Mouse (Mus musculus) T-helper 1 cell (primary cell): Measurements from ENCODE around the gene Tsc1.

Experiments used
- in situ Hi-C: fragments of 300-600 bp; cut with MboI, MseI; formaldehyde crosslinking; loops from one replicate; pipeline ENCODE4 v1.15.1; 2025; ENCODE audit warnings: high pct_unique_total_duplicates

The Tsc1 gene

GRCm38 (mm10) chr2:28640461-28641424 is at the start of gene Tsc1:
Gene Tsc1 (plus strand): TSS chr2:28641228.
- in situ Hi-C loops: no loop called here

- in situ Hi-C loops: loop anchor here (5.0 kb wide), 1 partner anchor 36 kb away; no protein-coding TSS in a partner anchor
These were observed 49.5 kb upstream of the Tsc1 start for GRCm38 (mm10) chr2:28591479-28591878.

- in situ Hi-C loops: loop anchor here (5.0 kb wide), 1 partner anchor 34 kb away; no protein-coding TSS in a partner anchor
These were observed 48.2 kb upstream of the Tsc1 start for GRCm38 (mm10) chr2:28592809-28593208.

- in situ Hi-C loops: no loop called here
These were observed 45.0 kb upstream of the Tsc1 start for GRCm38 (mm10) chr2:28596021-28596420.

- in situ Hi-C loops: no loop called here
These were observed 44.0 kb upstream of the Tsc1 start for GRCm38 (mm10) chr2:28596998-28597397.

GRCm38 (mm10) chr2:28597733-28598547 is 43.1 kb upstream of the Tsc1 start:
- in situ Hi-C loops: no loop called here

- in situ Hi-C loops: no loop called here
These were observed 42.1 kb upstream of the Tsc1 start for GRCm38 (mm10) chr2:28598692-28599568.

- in situ Hi-C loops: no loop called here
These were observed 41.5 kb upstream of the Tsc1 start for GRCm38 (mm10) chr2:28599569-28599900.

- in situ Hi-C loops: no loop called here
These were observed 39.1 kb upstream of the Tsc1 start for GRCm38 (mm10) chr2:28601720-28602590.

GRCm38 (mm10) chr2:28603542-28603941 is 37.5 kb upstream of the Tsc1 start:
- in situ Hi-C loops: no loop called here

- in situ Hi-C loops: no loop called here
These were observed 35.1 kb upstream of the Tsc1 start for GRCm38 (mm10) chr2:28605789-28606541.

- in situ Hi-C loops: no loop called here
These were observed 34.3 kb upstream of the Tsc1 start for GRCm38 (mm10) chr2:28606601-28607340.

- in situ Hi-C loops: no loop called here
These were observed 33.5 kb upstream of the Tsc1 start for GRCm38 (mm10) chr2:28607341-28608165.

- in situ Hi-C loops: no loop called here
These were observed 31.2 kb upstream of the Tsc1 start for GRCm38 (mm10) chr2:28609851-28610250.

GRCm38 (mm10) chr2:28610716-28611406 is 30.2 kb upstream of the Tsc1 start:
- in situ Hi-C loops: no loop called here

GRCm38 (mm10) chr2:28611407-28611787 is 29.6 kb upstream of the Tsc1 start:
- in situ Hi-C loops: no loop called here

- in situ Hi-C loops: no loop called here
These were observed 28.5 kb upstream of the Tsc1 start for GRCm38 (mm10) chr2:28612436-28613063.
